10 mouse cellular contexts compared by ENCODE assay signal in the genomic region with DNA sequence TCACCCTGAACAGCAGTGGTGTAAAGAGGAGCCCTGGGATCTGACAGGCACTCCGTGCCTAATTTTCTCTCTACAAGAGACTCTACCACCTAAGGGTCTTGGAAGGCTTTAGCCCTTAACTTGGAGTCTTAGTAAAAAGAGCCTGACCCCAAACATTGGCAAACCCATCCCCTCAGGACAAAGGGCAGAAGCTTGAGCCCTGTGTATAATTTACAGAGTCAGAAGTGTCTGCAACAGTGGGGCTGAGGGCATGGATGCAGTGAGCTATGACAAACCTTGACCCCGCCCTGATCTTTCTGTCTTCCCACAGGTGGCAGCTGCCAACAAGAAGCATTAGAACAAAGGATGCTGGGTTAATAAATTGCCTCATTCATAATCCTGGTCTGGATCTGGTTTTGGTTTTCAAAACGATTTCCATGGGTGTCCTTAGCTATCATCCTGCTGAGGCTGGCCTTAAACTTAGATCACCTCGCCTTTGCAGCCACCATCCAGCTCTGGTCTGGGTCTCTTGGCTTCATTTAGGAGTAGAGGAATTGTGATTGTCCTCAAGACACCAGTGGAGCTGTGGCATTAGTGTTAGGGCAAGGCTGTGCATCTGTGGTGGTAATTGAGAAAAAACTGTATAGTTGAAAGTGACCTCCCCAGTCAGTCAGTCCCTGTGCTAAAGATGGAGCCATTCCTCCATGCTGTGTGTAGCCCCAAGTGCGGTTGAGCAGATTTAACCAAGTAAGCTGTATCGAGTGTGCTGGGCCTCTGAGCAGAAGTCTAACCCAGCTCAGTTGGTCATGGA. TPM values are rescaled to one million over a fixed set of nuclear protein-coding genes. Genes with fewer than 3 reads are reported as not detected.
DNase-seq lines count a peak whose midpoint lies in the region; ATAC-seq and TF ChIP-seq lines count a peak whose summit lies in the region.
"Had no signal": no experiment of that assay in that cellular context is flagged by ENCODE, and none has a peak within 500 bp of the region (broad histone marks: within the 10 kb centered on the region; RNA-seq: fewer than 3 reads in every experiment).

No protein-coding gene starts in this region.

- WGBS in forebrain, embryonic 11.5 days, result 84% methylated on average over 6 of the region's 6 CpGs
- 80% methylated on average over 6 of the region's 6 CpGs for WGBS in forebrain, embryonic 13.5 days
- WGBS in midbrain, embryonic 12.5 days, result 78% methylated on average over 6 of the region's 6 CpGs
- WGBS in midbrain, postnatal 0 days, result 84% methylated on average over 6 of the region's 6 CpGs
- WGBS in neural tube, embryonic 15.5 days, result 83% methylated on average over 6 of the region's 6 CpGs

- DNase-seq in forebrain, embryonic 11.5 days (ENCODE audit: low spot score), result no peak
- no peak for DNase-seq in midbrain, postnatal 0 days (ENCODE audit: low spot score)
- DNase-seq in kidney, adult 9 months, result peak; percentile 94
- DNase-seq in layer of hippocampus, adult 18-20 months (ENCODE audit: low spot score in 2 of 2), result no peak
- no peak for DNase-seq in gastrocnemius, postnatal 10 days

- H3K27me3 ChIP-seq in forebrain, embryonic 11.5 days (ENCODE audit: control insufficient read depth, insufficient read depth, low read length), result no peaks in the 10 kb centered on the region
- H3K27me3 ChIP-seq in forebrain, embryonic 13.5 days, result no peaks in the 10 kb centered on the region
- no peaks in the 10 kb centered on the region for H3K27me3 ChIP-seq in midbrain, embryonic 12.5 days
- no peaks in the 10 kb centered on the region for H3K27me3 ChIP-seq in midbrain, postnatal 0 days (ENCODE audit: insufficient read depth, low read length)
- no peaks in the 10 kb centered on the region for H3K27me3 ChIP-seq in neural tube, embryonic 15.5 days (replicated peaks)

- H3K4me1 ChIP-seq in forebrain, embryonic 11.5 days (replicated peaks; ENCODE audit: control insufficient read depth, insufficient read depth, low read length), result peaks cover 14% of the 10 kb centered on the region
- H3K4me1 ChIP-seq in forebrain, embryonic 13.5 days, result peaks cover 31% of the 10 kb centered on the region
- peaks cover 30% of the 10 kb centered on the region for H3K4me1 ChIP-seq in midbrain, embryonic 12.5 days
- peaks cover 9% of the 10 kb centered on the region for H3K4me1 ChIP-seq in midbrain, postnatal 0 days (ENCODE audit: insufficient read depth, low read length)
- peaks cover 32% of the 10 kb centered on the region for H3K4me1 ChIP-seq in neural tube, embryonic 15.5 days

- H3K9ac ChIP-seq in forebrain, embryonic 11.5 days (ENCODE audit: low read length), result no peak overlapping the region
- no peak overlapping the region for H3K9ac ChIP-seq in forebrain, embryonic 13.5 days
- no peak overlapping the region for H3K9ac ChIP-seq in midbrain, embryonic 12.5 days (replicated peaks)
- H3K9ac ChIP-seq in midbrain, postnatal 0 days (replicated peaks; ENCODE audit: low read length, poor library complexity, severe bottlenecking), result no peak overlapping the region
- no peak overlapping the region for H3K9ac ChIP-seq in neural tube, embryonic 15.5 days (replicated peaks)

- no peaks in the 10 kb centered on the region for H3K9me3 ChIP-seq in forebrain, embryonic 11.5 days (ENCODE audit: control insufficient read depth, low read length)
- no peaks in the 10 kb centered on the region for H3K9me3 ChIP-seq in forebrain, embryonic 13.5 days (replicated peaks)
- no peaks in the 10 kb centered on the region for H3K9me3 ChIP-seq in midbrain, embryonic 12.5 days
- no peaks in the 10 kb centered on the region for H3K9me3 ChIP-seq in midbrain, postnatal 0 days (ENCODE audit: low read length)
- no peaks in the 10 kb centered on the region for H3K9me3 ChIP-seq in neural tube, embryonic 15.5 days (replicated peaks)

- no peak overlapping the region for H3K4me3 ChIP-seq in forebrain, embryonic 11.5 days (ENCODE audit: low read depth, low read length)
- H3K4me3 ChIP-seq in forebrain, embryonic 13.5 days, result no peak overlapping the region
- no peak overlapping the region for H3K4me3 ChIP-seq in midbrain, embryonic 12.5 days
- H3K4me3 ChIP-seq in midbrain, postnatal 0 days (ENCODE audit: low read depth, low read length), result no peak overlapping the region
- no peak overlapping the region for H3K4me3 ChIP-seq in neural tube, embryonic 15.5 days (replicated peaks)

- no peak overlapping the region for H3K27ac ChIP-seq in forebrain, embryonic 11.5 days (ENCODE audit: low read depth, low read length)
- no peak overlapping the region for H3K27ac ChIP-seq in forebrain, embryonic 13.5 days
- H3K27ac ChIP-seq in midbrain, embryonic 12.5 days (replicated peaks), result peak overlapping the region; percentile 25; the same call in 1 of the 2 replicates
- H3K27ac ChIP-seq in midbrain, postnatal 0 days (ENCODE audit: low read depth, low read length), result no peak overlapping the region
- no peak overlapping the region for H3K27ac ChIP-seq in neural tube, embryonic 15.5 days (replicated peaks)

- H3K36me3 ChIP-seq in forebrain, embryonic 11.5 days (ENCODE audit: control insufficient read depth, insufficient read depth, low read length), result peaks cover 18% of the 10 kb centered on the region; the same call in 1 of the 2 replicates
- peaks cover 58% of the 10 kb centered on the region for H3K36me3 ChIP-seq in forebrain, embryonic 13.5 days (ENCODE audit: poor library complexity, severe bottlenecking)
- peaks cover 57% of the 10 kb centered on the region for H3K36me3 ChIP-seq in midbrain, embryonic 12.5 days
- H3K36me3 ChIP-seq in midbrain, postnatal 0 days (ENCODE audit: insufficient read depth, low read length), result peaks cover 34% of the 10 kb centered on the region
- peaks cover 48% of the 10 kb centered on the region for H3K36me3 ChIP-seq in neural tube, embryonic 15.5 days

- no peak overlapping the region for H3K4me2 ChIP-seq in forebrain, embryonic 11.5 days (ENCODE audit: low read depth, low read length, severe bottlenecking)
- no peak overlapping the region for H3K4me2 ChIP-seq in forebrain, embryonic 13.5 days
- H3K4me2 ChIP-seq in midbrain, embryonic 12.5 days (replicated peaks), result no peak overlapping the region
- no peak overlapping the region for H3K4me2 ChIP-seq in midbrain, postnatal 0 days (ENCODE audit: low read depth, low read length, poor library complexity, severe bottlenecking)
- H3K4me2 ChIP-seq in neural tube, embryonic 15.5 days, result no peak overlapping the region

- TF ChIP-seq CTCF in midbrain, postnatal 0 days (IDR thresholded peaks at IDR 0.05), result no peak

- peak; percentile 6; the same call in 1 of the 2 replicates for ATAC-seq in forebrain, embryonic 11.5 days (replicated peaks; ENCODE audit: low FRiP score)
- no peak for ATAC-seq in forebrain, embryonic 13.5 days
- no peak for ATAC-seq in midbrain, embryonic 12.5 days (ENCODE audit: low FRiP score, low read depth)
- no peak for ATAC-seq in midbrain, postnatal 0 days (ENCODE audit: low FRiP score)
- ATAC-seq in neural tube, embryonic 15.5 days (ENCODE audit: low FRiP score), result peak; percentile 3; the same call in 1 of the 2 replicates

RNA-seq across cellular contexts. Expression of gene Rps19, which starts 5.5 kb away (rescaled TPM):
- 1,722 and 1,731 TPM in 2 replicates for polyA plus RNA-seq in forebrain, embryonic 11.5 days (2014; fragmentation: Nextera tagmentation; extraction: Ambion mirVana)
- polyA plus RNA-seq in forebrain, embryonic 13.5 days (2015; fragmentation: Nextera tagmentation; extraction: Ambion mirVana), result 1,732 and 1,934 TPM in 2 replicates
- polyA plus RNA-seq in midbrain, embryonic 12.5 days (2016; fragmentation: Nextera tagmentation; extraction: Ambion mirVana), result 1,467 and 1,476 TPM in 2 replicates
- 364 and 448 TPM in 2 replicates for total RNA-seq in midbrain, postnatal 0 days (2014; rRNA removed)
- 1,202 and 1,286 TPM in 2 replicates for polyA plus RNA-seq in midbrain, postnatal 0 days (2015; fragmentation: Nextera tagmentation; extraction: Ambion mirVana)
- polyA plus RNA-seq in neural tube, embryonic 15.5 days (2015; fragmentation: Nextera tagmentation; extraction: Ambion mirVana), result 1,165 and 1,469 TPM in 2 replicates
- total RNA-seq in layer of hippocampus, adult 18-20 months (2021), result 100 to 1,000 TPM; 556 to 616 TPM
- total RNA-seq in gastrocnemius, postnatal 10 days (2021), result 100 to 1,000 TPM; 680 to 704 TPM

RNA-seq across cellular contexts. Expression of gene Cd79a, which starts 7.6 kb away (rescaled TPM):
- 0.31 and 0.37 TPM in 2 replicates for polyA plus RNA-seq in forebrain, embryonic 11.5 days (2014; fragmentation: Nextera tagmentation; extraction: Ambion mirVana)
- polyA plus RNA-seq in forebrain, embryonic 13.5 days (2015; fragmentation: Nextera tagmentation; extraction: Ambion mirVana), result 0.18 TPM in 1 of 2 replicates, not detected in the other
- polyA plus RNA-seq in midbrain, embryonic 12.5 days (2016; fragmentation: Nextera tagmentation; extraction: Ambion mirVana), result 0.31 and 0.36 TPM in 2 replicates
- total RNA-seq in midbrain, postnatal 0 days (2014; rRNA removed), result 0.27 and 0.42 TPM in 2 replicates
- 0.82 and 0.85 TPM in 2 replicates for polyA plus RNA-seq in midbrain, postnatal 0 days (2015; fragmentation: Nextera tagmentation; extraction: Ambion mirVana)
- 0.35 and 0.45 TPM in 2 replicates for polyA plus RNA-seq in neural tube, embryonic 15.5 days (2015; fragmentation: Nextera tagmentation; extraction: Ambion mirVana)
- under 1 TPM in 1 of 2 experiments, not detected in 1; 0.22 TPM for total RNA-seq in layer of hippocampus, adult 18-20 months (2021)
- 1 to 10 TPM in 1 of 2 experiments, under 1 TPM in 1; 0.21 to 1.6 TPM for total RNA-seq in gastrocnemius, postnatal 10 days (2021)

RNA-seq across cellular contexts. Expression of gene Arhgef1, which starts 13.1 kb away (rescaled TPM):
- 65.7 and 69.5 TPM in 2 replicates for polyA plus RNA-seq in forebrain, embryonic 11.5 days (2014; fragmentation: Nextera tagmentation; extraction: Ambion mirVana)
- polyA plus RNA-seq in forebrain, embryonic 13.5 days (2015; fragmentation: Nextera tagmentation; extraction: Ambion mirVana), result 54.2 and 54.9 TPM in 2 replicates
- 78.6 and 79.4 TPM in 2 replicates for polyA plus RNA-seq in midbrain, embryonic 12.5 days (2016; fragmentation: Nextera tagmentation; extraction: Ambion mirVana)
- 19.1 and 27.5 TPM in 2 replicates for total RNA-seq in midbrain, postnatal 0 days (2014; rRNA removed)
- 29.0 and 33.0 TPM in 2 replicates for polyA plus RNA-seq in midbrain, postnatal 0 days (2015; fragmentation: Nextera tagmentation; extraction: Ambion mirVana)
- polyA plus RNA-seq in neural tube, embryonic 15.5 days (2015; fragmentation: Nextera tagmentation; extraction: Ambion mirVana), result 78.5 and 85.3 TPM in 2 replicates
- total RNA-seq in layer of hippocampus, adult 18-20 months (2021), result 10 to 100 TPM; 74.7 to 80.8 TPM
- 10 to 100 TPM; 40.7 to 64.0 TPM for total RNA-seq in gastrocnemius, postnatal 10 days (2021)

RNA-seq across cellular contexts. Expression of gene Dmrtc2, which starts 19.8 kb away (rescaled TPM):
- polyA plus RNA-seq in forebrain, embryonic 11.5 days (2014; fragmentation: Nextera tagmentation; extraction: Ambion mirVana), result not detected in 2 replicates
- 0.10 and 0.13 TPM in 2 replicates for polyA plus RNA-seq in forebrain, embryonic 13.5 days (2015; fragmentation: Nextera tagmentation; extraction: Ambion mirVana)
- polyA plus RNA-seq in midbrain, embryonic 12.5 days (2016; fragmentation: Nextera tagmentation; extraction: Ambion mirVana), result not detected in 2 replicates
- 0.11 TPM in 1 of 2 replicates, not detected in the other for total RNA-seq in midbrain, postnatal 0 days (2014; rRNA removed)
- 0.31 and 0.70 TPM in 2 replicates for polyA plus RNA-seq in midbrain, postnatal 0 days (2015; fragmentation: Nextera tagmentation; extraction: Ambion mirVana)
- polyA plus RNA-seq in neural tube, embryonic 15.5 days (2015; fragmentation: Nextera tagmentation; extraction: Ambion mirVana), result 0.26 and 0.36 TPM in 2 replicates
- not detected for total RNA-seq in layer of hippocampus, adult 18-20 months (2021)
- not detected for total RNA-seq in gastrocnemius, postnatal 10 days (2021)
- total RNA-seq: heart, postnatal 25 days had no signal

RNA-seq across cellular contexts. Expression of gene Lypd4, which starts 19.9 kb away (rescaled TPM):
- polyA plus RNA-seq in forebrain, embryonic 11.5 days (2014; fragmentation: Nextera tagmentation; extraction: Ambion mirVana), result not detected in 2 replicates
- polyA plus RNA-seq in forebrain, embryonic 13.5 days (2015; fragmentation: Nextera tagmentation; extraction: Ambion mirVana), result not detected in 2 replicates
- polyA plus RNA-seq in midbrain, embryonic 12.5 days (2016; fragmentation: Nextera tagmentation; extraction: Ambion mirVana), result not detected in 2 replicates
- total RNA-seq in midbrain, postnatal 0 days (2014; rRNA removed), result 0.19 TPM in 1 of 2 replicates, not detected in the other
- polyA plus RNA-seq in midbrain, postnatal 0 days (2015; fragmentation: Nextera tagmentation; extraction: Ambion mirVana), result 0.16 and 0.28 TPM in 2 replicates
- polyA plus RNA-seq in neural tube, embryonic 15.5 days (2015; fragmentation: Nextera tagmentation; extraction: Ambion mirVana), result 0.18 TPM in 1 of 2 replicates, not detected in the other
- not detected for total RNA-seq in layer of hippocampus, adult 18-20 months (2021)
- total RNA-seq in gastrocnemius, postnatal 10 days (2021), result not detected
- total RNA-seq: heart, postnatal 25 days had no signal
- polyA plus RNA-seq: limb, embryonic 14.5 days had no signal

Comparison
In these comparisons a context has a peak if more than half of its experiments do, and no peak if none do; other contexts are left out.
1. ATAC-seq: peak in forebrain, embryonic 11.5 days (single experiment) and neural tube, embryonic 15.5 days (single experiment); none in forebrain, embryonic 13.5 days (single experiment), midbrain, embryonic 12.5 days (single experiment) and midbrain, postnatal 0 days (single experiment).